Mouse (Mus musculus): Measurements from ENCODE around the gene Zfp607b. TPM values are rescaled to one million over a fixed set of nuclear protein-coding genes. Genes with fewer than 3 reads are reported as not detected.
A peak's percentile ranks its signal among the peaks of the same experiment; 100 is the strongest.

Gene Zfp607b
- polyA plus RNA-seq, 1 experiment from 2014 or later: 2.0 TPM

DNA sequence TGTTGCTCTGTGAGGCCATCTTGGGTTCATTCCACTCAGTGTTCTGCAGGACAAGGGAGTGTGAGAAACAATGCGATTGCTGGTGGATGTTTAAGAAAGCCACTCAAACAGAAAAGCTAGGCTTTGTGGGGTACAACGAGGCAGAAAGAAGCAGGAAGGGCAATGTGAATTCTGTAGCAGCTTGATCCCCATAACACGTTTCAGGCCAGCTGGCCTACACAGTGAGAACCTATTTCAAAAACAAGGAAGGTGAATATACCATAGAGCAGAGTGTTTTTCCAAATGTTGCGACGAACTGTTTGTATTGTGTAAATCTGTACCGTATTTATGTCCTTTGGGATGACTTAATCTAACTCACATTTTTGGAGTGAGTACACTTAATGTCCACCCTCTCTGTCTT is 43.4 kb downstream of the Zfp607b start:
- no peak for TF ChIP-seq CTCF (IDR thresholded peaks at IDR 0.05; ENCODE audit: low read depth)
- no peak for TF ChIP-seq EP300 (optimal IDR thresholded peaks at IDR 0.05)
- Histone ChIP-seq H3K9me3 (ENCODE audit: control insufficient read depth, low read length) (no peaks in the 10 kb centered on the region), H3K4me1 (replicated peaks; ENCODE audit: control insufficient read depth, insufficient read depth) (no peaks in the 10 kb centered on the region), H3K4me2 (replicated peaks; ENCODE audit: low read depth) (peak overlapping the region; percentile 80), H3K9ac (ENCODE audit: low read length) (no peak overlapping the region), H3K4me3 (ENCODE audit: low read depth, low read length) (no peak overlapping the region), H3K36me3 (ENCODE audit: control insufficient read depth, insufficient read depth, low read length) (no peaks in the 10 kb centered on the region), H3K27me3 (ENCODE audit: control insufficient read depth, insufficient read depth, low read length) (no peaks in the 10 kb centered on the region), H3K27ac (replicated peaks) (peak overlapping the region; percentile 2; the same call in 1 of the 2 replicates)
- WGBS: 75% methylated on average over 6 of the region's 6 CpGs
- DNase-seq (ENCODE audit: low spot score) (no peak), ATAC-seq (ENCODE audit: low FRiP score, low TSS enrichment) (no peak)

DNA sequence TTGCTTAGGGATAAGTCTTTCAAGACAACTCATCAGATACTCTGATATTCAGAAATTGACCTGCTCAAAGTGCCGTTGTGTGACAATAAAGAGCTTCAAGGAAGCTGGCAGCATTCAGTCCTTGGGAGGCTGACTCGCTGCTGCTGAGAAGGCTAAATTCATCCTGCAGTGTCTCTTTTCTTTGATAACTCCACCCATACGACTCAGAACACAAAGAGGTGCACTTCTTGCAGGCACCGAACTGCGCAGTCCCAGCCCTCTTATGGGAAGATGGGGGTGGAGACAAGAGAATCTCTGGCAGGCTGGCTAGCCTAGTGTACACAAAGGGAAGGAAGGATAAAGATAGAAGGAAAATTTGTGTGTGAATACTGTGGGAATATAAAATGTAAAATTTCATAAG is 46.3 kb downstream of the Zfp607b start:
- Histone ChIP-seq H3K9ac (ENCODE audit: low read length) (no peak overlapping the region), H3K36me3 (ENCODE audit: control insufficient read depth, insufficient read depth, low read length) (peaks cover 13% of the 10 kb centered on the region), H3K4me2 (replicated peaks; ENCODE audit: low read depth) (no peak overlapping the region), H3K4me3 (ENCODE audit: low read depth, low read length) (no peak overlapping the region), H3K4me1 (replicated peaks; ENCODE audit: control insufficient read depth, insufficient read depth) (no peaks in the 10 kb centered on the region), H3K27me3 (ENCODE audit: control insufficient read depth, insufficient read depth, low read length) (no peaks in the 10 kb centered on the region), H3K9me3 (ENCODE audit: control insufficient read depth, low read length) (no peaks in the 10 kb centered on the region), H3K27ac (replicated peaks) (no peak overlapping the region)
- no peak for TF ChIP-seq CTCF (IDR thresholded peaks at IDR 0.05; ENCODE audit: low read depth)
- no peak for TF ChIP-seq EP300 (optimal IDR thresholded peaks at IDR 0.05)
- WGBS: 69% methylated on average over 5 of the region's 5 CpGs
- ATAC-seq (ENCODE audit: low FRiP score, low TSS enrichment) (no peak), DNase-seq (ENCODE audit: low spot score) (no peak)

Other genes with a start within 250 kb of the Zfp607b start
- 0.24 and 0.25 TPM in 2 replicates for gene Sptbn4, start 241.7 kb upstream of the Zfp607b start, polyA plus RNA-seq (2015; fragmentation: Nextera tagmentation; extraction: Ambion mirVana)
- 97.3 and 103 TPM in 2 replicates for gene Blvrb, start 241.4 kb upstream of the Zfp607b start, polyA plus RNA-seq (2015; fragmentation: Nextera tagmentation; extraction: Ambion mirVana)
- gene Sertad3, start 215.6 kb upstream of the Zfp607b start, polyA plus RNA-seq (2015; fragmentation: Nextera tagmentation; extraction: Ambion mirVana): 23.9 and 25.2 TPM in 2 replicates
- 50.0 and 53.0 TPM in 2 replicates for gene Sertad1, start 202.4 kb upstream of the Zfp607b start, polyA plus RNA-seq (2015; fragmentation: Nextera tagmentation; extraction: Ambion mirVana)
- gene Prx, start 190.0 kb upstream of the Zfp607b start, polyA plus RNA-seq (2015; fragmentation: Nextera tagmentation; extraction: Ambion mirVana): 2.1 and 2.2 TPM in 2 replicates
- gene Hipk4, start 166.1 kb upstream of the Zfp607b start, polyA plus RNA-seq (2015; fragmentation: Nextera tagmentation; extraction: Ambion mirVana): 0.23 and 0.39 TPM in 2 replicates
- gene Pld3, start 136.1 kb upstream of the Zfp607b start, polyA plus RNA-seq (2015; fragmentation: Nextera tagmentation; extraction: Ambion mirVana): 117 and 128 TPM in 2 replicates
- gene 2310022A10Rik, start 136.1 kb upstream of the Zfp607b start, polyA plus RNA-seq (2015; fragmentation: Nextera tagmentation; extraction: Ambion mirVana): 11.4 TPM in 2 replicates
- 42.6 and 46.5 TPM in 2 replicates for gene Akt2, start 97.8 kb upstream of the Zfp607b start, polyA plus RNA-seq (2015; fragmentation: Nextera tagmentation; extraction: Ambion mirVana)
- 1.4 and 1.6 TPM in 2 replicates for gene Ttc9b, start 35.4 kb upstream of the Zfp607b start, polyA plus RNA-seq (2015; fragmentation: Nextera tagmentation; extraction: Ambion mirVana)
- gene Map3k10, start 14.7 kb upstream of the Zfp607b start, polyA plus RNA-seq (2015; fragmentation: Nextera tagmentation; extraction: Ambion mirVana): 4.2 and 4.6 TPM in 2 replicates
- 8.4 and 9.3 TPM in 2 replicates for gene Zfp60, start 42.0 kb downstream of the Zfp607b start, polyA plus RNA-seq (2015; fragmentation: Nextera tagmentation; extraction: Ambion mirVana)
- 1.3 and 1.6 TPM in 2 replicates for gene Zfp626, start 117.9 kb downstream of the Zfp607b start, polyA plus RNA-seq (2015; fragmentation: Nextera tagmentation; extraction: Ambion mirVana)
- gene Zfp59, start 149.3 kb downstream of the Zfp607b start, polyA plus RNA-seq (2015; fragmentation: Nextera tagmentation; extraction: Ambion mirVana): 2.8 and 3.0 TPM in 2 replicates
- 1.4 and 1.6 TPM in 2 replicates for gene Zfp607a, start 168.2 kb downstream of the Zfp607b start, polyA plus RNA-seq (2015; fragmentation: Nextera tagmentation; extraction: Ambion mirVana)
- 3.7 and 4.6 TPM in 2 replicates for gene Zfp974, start 240.1 kb downstream of the Zfp607b start, polyA plus RNA-seq (2015; fragmentation: Nextera tagmentation; extraction: Ambion mirVana)